Mouse (Mus musculus): ENCODE results near the gene Zcchc12.

The Zcchc12 gene
- long read RNA-seq, experiment 1, partial matches to known transcripts = 1 of 11 reads
- long read RNA-seq, experiment 1, other reads (novel, unspliced or antisense) = 6 of 11 reads
- long read RNA-seq, experiment 2, partial matches to known transcripts = 2 of 18 reads
- long read RNA-seq, experiment 2, other reads (novel, unspliced or antisense) = 12 of 18 reads

DNA sequence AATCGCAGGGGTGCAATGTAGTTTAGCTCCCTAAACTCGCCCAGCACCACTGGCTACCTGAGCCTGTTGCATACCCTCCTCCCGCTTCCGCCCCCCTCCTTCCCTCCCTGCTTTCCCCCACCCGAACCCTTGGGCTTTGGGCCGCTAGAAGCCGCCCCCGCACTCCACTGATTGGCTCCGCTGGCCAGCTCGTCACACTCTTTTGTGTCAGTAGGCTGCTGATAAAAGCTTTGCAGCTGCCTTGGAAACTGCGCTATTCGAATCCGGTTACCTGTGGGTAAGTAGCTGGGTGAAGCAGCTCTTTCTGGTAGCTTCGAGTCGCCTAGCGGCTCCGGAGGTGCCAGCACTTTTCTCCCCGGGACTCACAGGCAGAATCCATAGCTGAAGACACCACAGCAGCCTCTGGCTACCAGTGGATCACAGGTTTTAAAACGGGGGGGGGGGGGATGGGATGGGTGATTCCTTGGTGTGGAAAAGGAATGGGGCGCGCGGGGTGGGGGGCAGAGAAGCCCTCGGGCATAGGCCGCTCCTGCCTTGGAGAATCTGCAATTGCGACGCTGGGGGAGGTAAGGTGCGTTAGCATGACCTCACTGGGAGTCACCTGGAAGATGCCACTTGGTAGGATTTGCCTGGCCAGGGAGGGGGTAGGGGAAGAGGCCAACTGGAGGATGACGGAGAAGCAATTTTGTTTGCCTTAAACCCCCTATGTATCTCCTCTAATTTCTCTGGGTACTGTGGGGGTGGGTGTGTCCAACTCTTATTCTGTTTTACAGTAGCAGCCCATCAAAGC lies at the start of gene Zcchc12:
TSS of gene Zcchc12 (plus strand) at position 169 of the 790 bp plus-strand sequence.
- intact Hi-C loops (cut with DNase I) = no loop called here

DNA sequence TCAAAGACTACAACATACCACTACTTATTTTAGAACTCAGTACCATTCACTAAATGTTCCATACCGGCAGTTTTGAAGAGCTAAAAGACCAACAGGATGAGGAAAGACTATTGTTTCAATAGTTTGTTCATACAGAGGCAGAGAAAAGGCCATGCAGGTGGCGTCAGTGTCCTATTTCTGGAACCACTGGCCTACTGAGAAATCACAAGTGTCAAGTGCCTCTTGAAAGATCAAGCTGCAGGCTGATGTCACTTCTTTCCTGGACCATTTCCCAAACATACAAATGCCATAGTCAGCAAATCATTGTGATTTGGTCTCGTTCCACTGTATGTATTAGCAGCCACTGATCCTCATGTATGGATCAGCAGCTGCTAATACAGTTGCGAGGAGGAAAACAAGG lies 49.0 kb upstream of the Zcchc12 start:
- intact Hi-C loops (cut with DNase I) = no loop called here

DNA sequence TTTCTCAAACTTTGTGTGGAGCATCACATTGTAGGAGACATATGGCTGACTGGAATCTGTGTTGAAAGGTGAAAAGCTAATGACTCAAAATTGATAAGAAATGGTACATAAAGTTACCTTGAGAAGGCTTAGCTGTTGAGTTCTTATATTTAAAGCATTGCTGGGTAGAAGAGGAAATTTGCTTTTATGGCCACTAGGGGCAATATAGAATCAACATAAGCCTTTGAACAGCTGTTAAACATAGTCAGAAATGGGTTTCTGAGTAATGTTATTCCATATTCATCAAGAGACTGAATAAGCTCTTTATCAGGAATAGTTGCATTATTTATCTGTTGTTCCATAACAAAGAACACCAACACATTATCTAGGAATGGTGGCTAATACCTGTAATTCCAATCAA lies 45.6 kb upstream of the Zcchc12 start:
- intact Hi-C loops (cut with DNase I) = no loop called here

DNA sequence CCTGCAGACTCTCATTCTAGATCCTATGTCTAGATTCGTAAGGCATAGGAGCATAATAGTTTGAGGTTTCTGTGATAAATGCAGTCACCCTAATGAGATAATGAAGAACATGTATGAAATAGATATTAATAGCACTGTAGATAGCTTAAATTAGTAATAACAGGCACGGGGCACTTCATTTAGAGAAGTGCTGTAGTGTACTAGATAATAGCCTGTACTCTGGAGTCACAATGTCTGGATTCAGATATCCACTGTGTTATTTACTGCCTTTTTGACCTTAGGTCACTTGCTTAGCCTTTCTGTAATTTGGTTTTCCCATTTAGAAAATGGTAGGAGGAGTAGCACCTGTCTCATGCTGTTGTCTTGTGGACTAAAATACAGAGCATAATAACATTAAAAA lies 39.0 kb upstream of the Zcchc12 start:
- intact Hi-C loops (cut with DNase I) = no loop called here

DNA sequence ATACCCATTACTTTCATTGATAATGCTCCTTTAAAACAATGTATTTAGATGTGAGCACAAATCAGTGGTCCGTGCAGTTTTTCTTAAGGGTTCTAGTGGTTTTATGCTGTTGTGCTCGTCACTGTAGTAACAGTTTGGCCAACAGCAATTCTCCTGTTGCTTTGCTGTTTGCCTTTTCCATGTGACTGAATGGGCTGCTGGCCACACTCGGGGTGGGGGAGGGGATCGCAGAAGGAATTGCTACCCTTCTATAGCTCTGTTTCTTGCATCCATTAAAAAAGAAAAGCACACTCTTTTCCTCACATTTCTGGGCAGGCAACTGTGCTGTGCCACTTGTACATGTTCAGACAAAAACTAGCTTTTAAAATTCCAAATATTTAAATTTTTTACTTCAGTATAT lies 34.1 kb upstream of the Zcchc12 start:
- intact Hi-C loops (cut with DNase I) = no loop called here

DNA sequence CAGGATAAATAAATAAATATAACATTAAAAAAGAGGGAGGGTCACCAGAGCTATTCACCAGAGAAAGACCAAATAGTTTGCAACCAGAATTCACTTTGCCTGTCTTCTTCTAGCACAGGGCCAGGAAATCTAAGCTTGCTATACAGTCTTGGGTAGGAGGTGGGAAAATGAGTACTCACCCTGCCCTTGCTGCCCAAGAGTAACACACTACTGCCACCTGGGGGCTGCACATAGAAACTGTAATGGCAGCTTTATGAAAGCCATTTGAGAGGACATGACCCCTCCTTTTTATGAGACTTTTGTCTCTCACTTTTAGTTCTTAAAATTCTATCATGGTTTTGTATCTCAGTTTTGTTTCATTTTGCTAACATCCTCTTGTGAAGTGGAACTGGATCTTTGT lies 12.1 kb upstream of the Zcchc12 start:
- intact Hi-C loops (cut with DNase I) = loop anchor here (10.0 kb wide), 2 partner anchors 189 to 339 kb away; no protein-coding TSS in a partner anchor

DNA sequence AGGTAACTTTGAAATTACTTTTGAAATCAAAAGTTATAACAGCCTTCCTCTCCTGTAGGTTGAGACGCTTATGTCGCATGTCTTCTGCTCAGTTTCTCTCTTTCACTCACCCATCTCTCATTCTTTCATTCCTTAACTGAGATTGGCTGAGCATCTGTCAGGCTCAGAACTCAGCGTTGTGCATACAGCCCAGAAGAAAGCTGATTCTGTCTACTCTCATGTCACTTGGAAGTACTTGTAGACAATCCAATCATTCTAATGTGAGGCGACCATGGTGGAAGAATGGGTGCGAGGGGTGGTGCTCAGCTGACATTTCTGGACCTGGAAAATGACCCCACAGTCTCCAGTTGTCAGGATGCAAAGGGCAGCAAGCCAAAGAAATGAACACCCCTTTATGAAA lies 9.7 kb upstream of the Zcchc12 start:
- intact Hi-C loops (cut with DNase I) = loop anchor here (10.0 kb wide), 2 partner anchors 191 to 341 kb away; no protein-coding TSS in a partner anchor

DNA sequence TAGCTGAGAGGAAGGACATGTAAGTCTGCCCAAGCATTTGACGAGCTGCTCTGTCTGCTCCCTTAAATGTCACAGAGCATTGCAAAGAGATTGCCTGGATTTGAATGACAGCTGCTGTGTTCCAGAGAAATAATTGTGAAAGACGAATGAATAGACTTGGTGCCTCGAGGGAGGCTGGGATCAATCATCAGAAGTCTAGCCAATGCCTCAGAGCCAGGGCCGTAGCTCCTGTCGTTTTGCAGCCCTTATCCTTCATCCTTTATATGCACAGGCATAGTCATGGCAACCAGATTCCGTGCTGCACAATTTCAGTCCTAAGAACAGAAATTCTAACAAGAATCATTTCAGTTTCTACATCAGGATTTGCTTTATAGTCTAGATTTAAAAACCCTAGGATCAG lies 9.3 kb upstream of the Zcchc12 start:
- intact Hi-C loops (cut with DNase I) = loop anchor here (10.0 kb wide), 2 partner anchors 192 to 342 kb away; no protein-coding TSS in a partner anchor

DNA sequence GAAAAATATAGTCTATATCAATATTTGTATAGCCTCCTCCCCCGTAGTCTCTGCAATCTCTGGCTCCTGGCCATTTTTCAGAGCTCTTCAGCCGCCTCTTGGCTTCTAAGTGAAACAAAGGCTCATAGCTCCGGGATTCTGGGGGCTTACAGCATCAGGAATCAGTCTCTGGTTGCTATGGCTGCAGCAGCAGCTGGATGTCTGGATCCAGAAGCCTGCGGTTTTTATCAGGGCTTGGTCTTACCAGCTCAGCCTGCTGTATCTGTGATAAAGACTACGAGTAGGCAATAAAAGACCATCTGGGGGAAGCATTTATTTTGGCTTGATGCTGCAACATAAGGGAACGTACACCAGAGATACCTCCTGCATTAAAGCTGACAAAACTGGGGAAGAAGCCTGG lies 1.8 kb upstream of the Zcchc12 start:
- intact Hi-C loops (cut with DNase I) = no loop called here

GRCm38 (mm10) chrX:36209554-36209953 lies 13.8 kb downstream of the Zcchc12 start:
- intact Hi-C loops (cut with DNase I) = no loop called here

DNA sequence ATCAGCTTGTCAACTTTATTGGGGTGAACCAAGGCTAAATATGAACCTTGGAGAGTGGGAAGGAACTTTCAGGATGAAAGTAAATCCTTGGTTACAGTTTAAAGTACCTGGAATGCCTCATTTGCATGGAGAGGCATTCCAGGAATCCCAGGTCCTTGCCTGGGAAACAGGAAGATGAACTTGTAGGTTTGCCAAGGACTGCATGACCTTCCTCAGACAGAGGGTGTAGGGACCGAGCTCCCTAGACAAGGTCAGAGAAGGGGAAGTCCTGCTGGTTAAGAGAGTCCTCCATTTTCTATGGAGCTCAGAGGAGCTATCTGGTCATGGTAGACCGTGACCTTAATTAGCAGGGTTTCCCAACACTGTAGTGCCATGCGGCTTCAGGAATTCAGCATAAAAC lies 15.5 kb downstream of the Zcchc12 start:
- intact Hi-C loops (cut with DNase I) = no loop called here

GRCm38 (mm10) chrX:36221366-36221765 lies 25.7 kb downstream of the Zcchc12 start:
- intact Hi-C loops (cut with DNase I) = no loop called here

DNA sequence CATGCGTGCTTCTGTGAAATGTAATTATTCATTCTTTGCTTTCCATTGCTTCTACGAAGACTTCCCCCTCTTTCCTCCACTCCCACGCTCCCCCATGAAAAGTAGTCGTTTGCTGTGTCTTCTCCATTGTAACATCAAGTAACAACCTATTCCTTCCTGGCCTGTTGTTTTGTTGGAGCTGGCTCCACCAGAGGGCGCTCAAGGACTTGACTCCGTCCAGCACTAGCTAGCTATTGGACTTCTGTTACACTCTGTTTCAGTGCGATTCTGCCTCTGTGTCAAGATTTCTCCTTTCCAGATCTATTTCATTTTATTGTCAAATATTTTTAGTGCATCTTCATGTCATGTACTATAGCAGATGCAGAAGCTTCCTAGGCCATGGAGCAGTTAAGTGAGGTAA lies 30.1 kb downstream of the Zcchc12 start:
- intact Hi-C loops (cut with DNase I) = loop anchor here (2.0 to 5.0 kb wide), 3 partner anchors 102 to 169 kb away; partner anchors contain the start of gene Lonrf3

- intact Hi-C loops (cut with DNase I) = loop anchor here (2.0 to 5.0 kb wide), 3 partner anchors 101 to 168 kb away; partner anchors contain the start of gene Lonrf3
Observed at GRCm38 (mm10) chrX:36226577-36226976, 30.9 kb downstream of the Zcchc12 start.

DNA sequence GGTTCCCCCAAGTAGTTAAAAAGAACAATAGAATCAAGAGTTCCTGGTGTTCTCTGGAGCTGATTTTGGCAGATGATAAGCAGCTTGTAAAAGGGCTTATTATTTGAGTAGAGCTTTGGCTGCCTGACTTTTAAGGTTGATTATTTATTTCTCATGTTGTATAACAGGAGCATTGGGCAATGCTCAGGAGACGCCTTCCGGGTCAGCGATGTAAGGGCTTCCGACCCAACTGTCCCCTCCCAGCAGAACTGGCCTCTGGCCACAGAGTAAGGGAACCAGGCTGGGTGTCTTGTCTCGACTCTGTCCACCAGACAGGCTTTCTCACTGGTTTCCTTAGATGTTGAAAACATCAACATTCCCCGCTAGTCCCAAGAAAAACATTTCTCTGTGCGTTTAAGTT lies 33.2 kb downstream of the Zcchc12 start:
- intact Hi-C loops (cut with DNase I) = loop anchor here (5.0 kb wide), 2 partner anchors 98 to 123 kb away; partner anchors contain the start of gene Lonrf3

GRCm38 (mm10) chrX:36229273-36229672 lies 33.6 kb downstream of the Zcchc12 start:
- intact Hi-C loops (cut with DNase I) = loop anchor here (5.0 kb wide), 2 partner anchors 98 to 123 kb away; partner anchors contain the start of gene Lonrf3

DNA sequence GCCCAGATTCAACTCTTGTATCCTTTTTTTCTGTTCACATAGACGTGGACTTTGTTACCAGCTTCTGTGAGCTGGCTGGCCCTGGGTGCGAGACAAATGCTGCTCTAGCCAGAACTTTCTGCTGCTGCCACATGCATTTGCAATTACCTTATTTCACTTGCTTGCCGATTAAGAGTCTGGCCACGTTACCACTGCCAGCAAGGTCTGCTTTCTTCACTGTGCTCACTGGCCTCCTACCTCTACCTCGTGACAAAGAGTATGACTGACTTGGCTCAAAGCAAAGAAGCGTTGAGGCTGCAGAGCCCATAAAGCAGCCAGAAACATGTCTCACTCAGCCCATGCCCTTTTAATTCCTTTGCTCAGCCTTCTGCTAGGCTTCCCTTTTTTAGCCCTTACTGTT lies 39.9 kb downstream of the Zcchc12 start:
- intact Hi-C loops (cut with DNase I) = no loop called here

All from adrenal gland (tissue).